Mouse (Mus musculus) embryonic stem cell, embryonic (primary cell): ENCODE data around the gene Pglyrp4.
"Not testable (repeated sequence)": the region's sequence is repeated elsewhere in the genome, so short reads cannot be mapped to it uniquely, and the experiment has no call there.

Experiments
- CTCF ChIA-PET, 4 experiments: fragments of 300-600 bp in 2 of 4; fragments of 350-600 bp in 2 of 4; sonication (Branson Sonifier 250); formaldehyde crosslinking; loops; one replicate each; lab custom pipeline; 2022; ENCODE audit warnings: inconsistent platforms in 2 of 4; lab: Charles Lee
- POLR2A ChIA-PET, 4 experiments: fragments of 300-600 bp in 2 of 4; fragments of 350-600 bp in 2 of 4; sonication (Branson Sonifier 250); formaldehyde crosslinking; loops; one replicate each; lab custom pipeline; 2022; ENCODE audit warnings: antibody characterized with exemption in 4 of 4, inconsistent platforms in 1 of 4; lab: Charles Lee

Gene Pglyrp4

DNA sequence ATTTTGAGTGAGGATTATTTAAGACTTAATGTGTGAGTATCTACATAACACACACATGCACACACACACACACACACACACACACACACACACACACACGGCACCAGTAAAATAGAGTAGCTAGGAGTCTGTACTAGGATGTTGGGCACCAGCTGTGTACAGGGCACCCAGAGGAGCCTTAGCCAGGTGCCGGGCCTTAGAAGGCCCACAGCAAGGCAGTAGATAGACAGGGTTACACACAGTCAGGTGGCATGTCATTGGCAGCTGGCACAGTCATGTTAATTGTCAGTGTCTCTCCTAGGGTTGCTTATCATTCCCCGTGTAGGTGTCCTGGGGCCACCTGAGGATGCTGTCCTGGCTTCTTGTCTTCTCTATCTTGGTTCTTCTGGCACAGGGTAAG, at the start of gene Pglyrp4:
TSS of gene Pglyrp4 (plus strand) at position 301 of the 400 bp plus-strand sequence.
- POLR2A ChIA-PET = no interaction called here
- CTCF ChIA-PET = no interaction called here

DNA sequence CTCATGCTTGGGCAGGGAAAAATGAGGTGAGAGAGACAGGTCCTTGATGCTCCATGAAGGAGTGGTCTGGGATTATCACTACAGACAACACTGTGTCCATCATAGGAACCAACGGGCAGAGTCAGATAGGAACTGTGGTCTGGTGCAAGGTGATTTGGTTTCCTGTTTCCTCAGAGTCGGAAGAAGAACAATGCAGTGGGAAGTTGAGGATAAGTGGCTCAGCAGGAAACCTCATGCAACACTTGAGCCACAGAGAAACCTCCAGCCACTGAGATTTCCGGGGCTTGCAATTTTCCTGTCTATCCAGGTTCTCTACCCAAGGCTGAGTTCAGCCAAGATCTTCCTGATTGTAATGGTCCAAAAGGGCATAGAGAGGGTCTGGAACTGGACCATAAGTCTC, 48.0 kb upstream of the Pglyrp4 start:
- POLR2A ChIA-PET = interaction anchor here in 1 of 4 experiments (0.7 kb wide), 1 partner anchor 30 kb away, joined by 5 read pairs; no protein-coding TSS in a partner anchor

DNA sequence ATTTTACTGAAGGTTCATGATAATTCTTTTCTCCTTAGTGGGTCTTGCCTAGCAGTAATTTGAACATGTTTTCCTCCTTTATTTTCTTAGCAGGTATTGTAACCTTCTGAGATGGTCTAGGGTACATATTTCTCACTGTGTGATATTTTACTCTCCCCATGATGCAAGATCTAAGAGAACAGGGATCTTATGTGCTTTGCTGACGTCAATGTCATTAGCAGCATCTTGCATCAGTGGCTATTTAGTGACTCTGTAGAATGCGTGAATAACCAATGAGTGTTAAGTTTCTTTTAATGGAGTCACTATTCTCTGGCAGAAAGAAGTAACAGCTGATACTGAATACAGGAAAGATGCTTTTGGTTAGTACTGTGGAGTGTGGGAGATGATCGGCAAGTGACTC, 42.8 kb upstream of the Pglyrp4 start:
- ChIA-PET CTCF (interaction anchor here in 1 of 4 experiments (1.2 kb wide), 1 partner anchor 45 kb away, joined by 3 read pairs; no protein-coding TSS in a partner anchor), POLR2A (no interaction called here)

More for the DNA sequence above, 48.0 kb upstream of the Pglyrp4 start:
- CTCF ChIA-PET = no interaction called here

DNA sequence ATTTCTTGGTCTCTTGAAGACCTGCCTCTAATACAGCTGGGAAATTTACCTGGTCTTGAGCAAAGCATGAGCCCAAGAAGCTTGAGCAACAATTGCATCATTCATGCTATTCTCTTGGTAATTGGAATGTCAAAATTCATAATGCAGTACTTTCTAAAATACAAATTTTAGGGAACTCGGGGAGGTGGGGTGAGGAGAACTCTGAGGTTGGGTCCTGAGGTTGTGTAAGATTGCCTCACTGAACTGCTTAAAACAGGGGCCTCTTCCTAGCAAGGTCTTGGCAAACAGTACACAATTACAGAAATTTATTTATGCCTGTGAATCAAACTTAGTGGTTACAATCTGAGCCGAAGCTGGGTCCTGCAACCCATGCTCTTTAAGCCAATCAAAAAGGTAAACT, 39.9 kb upstream of the Pglyrp4 start:
- POLR2A ChIA-PET = no interaction called here
- CTCF ChIA-PET = interaction anchor here in 1 of 4 experiments (2.1 kb wide), 1 partner anchor 23 kb away, joined by 10 read pairs; no protein-coding TSS in a partner anchor

DNA sequence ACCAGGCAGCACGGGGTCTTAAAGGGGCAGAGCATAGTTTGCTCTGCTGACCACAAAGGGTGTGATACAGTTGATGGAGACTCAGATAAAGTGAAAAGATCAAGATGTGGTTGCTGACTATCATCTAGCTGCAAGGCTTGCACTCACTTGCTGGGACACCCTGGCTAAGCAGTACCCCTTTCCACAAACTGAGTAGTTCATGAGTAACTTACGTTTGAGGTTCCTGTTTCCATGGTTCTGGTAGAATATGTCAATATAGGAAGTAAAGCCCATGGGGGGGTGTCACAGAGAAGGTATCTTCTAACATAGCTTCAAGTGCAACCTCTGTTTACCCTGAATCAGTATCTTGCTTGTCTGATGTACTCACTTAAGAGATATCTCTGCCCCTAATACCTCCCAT, 33.2 kb upstream of the Pglyrp4 start:
- POLR2A ChIA-PET = no interaction called here
- CTCF ChIA-PET = interaction anchor here in 2 of 4 experiments (0.6 to 0.7 kb wide), 2 partner anchors 17 to 71 kb away, joined by 3 read pairs; no protein-coding TSS in a partner anchor

DNA sequence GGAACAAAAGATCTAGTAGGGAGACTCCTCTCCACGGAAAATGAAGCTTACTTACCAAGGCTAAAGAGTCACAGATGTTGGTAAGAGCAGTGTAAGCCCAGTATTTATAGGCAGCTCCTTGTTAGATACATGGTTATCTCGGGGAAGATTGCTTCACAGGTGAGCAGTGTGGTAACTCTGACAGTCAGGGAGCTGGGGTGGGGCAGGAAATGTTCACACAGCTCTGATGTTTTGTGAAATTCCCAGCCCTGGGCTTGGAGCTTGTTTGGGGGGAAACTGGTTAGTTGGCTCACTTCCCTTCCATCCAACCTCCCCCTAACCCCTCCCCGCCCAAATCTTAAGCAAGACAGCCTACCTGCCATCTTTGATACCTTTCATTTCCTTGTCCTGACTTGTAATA, 31.1 kb upstream of the Pglyrp4 start, which contains the start of gene S100a9:
TSS of gene S100a9 (minus strand) at position 109 of the 400 bp plus-strand sequence.
- ChIA-PET POLR2A (no interaction called here), CTCF (interaction anchor here in 3 of 4 experiments (0.6 to 2.1 kb wide), 4 partner anchors 14 to 316 kb away, joined by 3 to 10 read pairs (median 8); no protein-coding TSS in a partner anchor)

DNA sequence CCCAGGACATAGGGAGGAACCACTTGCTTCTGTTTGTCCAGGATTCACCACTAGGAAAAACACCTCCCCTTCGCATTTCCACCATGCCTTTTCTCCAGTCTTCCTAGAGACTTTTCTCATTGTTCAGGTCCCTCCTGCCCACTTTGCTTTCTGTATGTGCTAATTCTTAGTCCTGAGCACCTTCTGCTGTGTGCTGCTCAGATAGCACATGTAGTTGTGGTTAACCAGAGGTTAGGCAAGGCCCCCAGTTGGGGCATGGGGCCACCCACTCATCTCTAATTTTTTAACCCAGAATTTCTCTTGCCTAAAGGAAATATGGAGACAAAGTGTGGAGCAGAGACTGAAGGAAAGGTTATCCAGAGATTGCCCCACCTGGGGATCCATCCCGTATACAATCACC, 24.5 kb upstream of the Pglyrp4 start:
- ChIA-PET POLR2A (no interaction called here), CTCF (no interaction called here)

DNA sequence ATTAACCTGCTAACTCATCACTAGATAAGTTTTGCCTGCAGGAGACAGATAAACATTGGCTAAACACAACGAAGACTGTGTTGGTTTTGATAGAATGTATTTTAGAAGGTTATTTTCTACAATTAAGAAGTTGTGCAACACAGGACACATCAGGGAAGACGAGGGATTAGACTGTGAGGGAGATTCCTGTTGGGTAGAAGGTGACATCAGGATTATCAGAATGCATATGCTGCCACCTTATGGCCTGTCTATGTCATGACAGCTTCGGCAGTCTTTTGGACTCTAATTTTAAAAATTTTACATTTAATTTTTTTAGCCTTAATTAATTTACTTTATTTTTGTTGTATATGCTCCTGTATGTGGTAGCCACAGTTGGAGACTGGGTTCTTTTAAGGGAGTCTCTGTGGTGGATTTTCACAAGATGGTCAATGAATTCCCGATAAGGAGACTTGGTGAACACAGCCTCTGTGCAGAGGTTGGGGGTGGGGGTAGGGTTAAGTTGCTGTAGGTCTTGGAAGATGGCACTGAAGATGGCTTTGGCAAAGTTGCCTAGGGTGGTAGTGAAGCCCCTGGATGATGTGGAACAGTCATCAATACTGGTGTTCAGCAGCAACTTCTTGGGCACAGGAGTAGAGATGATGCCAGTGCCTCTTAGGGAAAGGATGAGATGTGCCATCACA, 18.0 kb upstream of the Pglyrp4 start:
- CTCF ChIA-PET = interaction anchor here (0.6 to 4.2 kb wide), 21 partner anchors 21 to 332 kb away, joined by 3 to 52 read pairs (median 8); partner anchors contain the start of genes Snapin (in 2 of the 4) and S100a7a (in 1 of the 4)
- POLR2A ChIA-PET = interaction anchor here in 2 of 4 experiments (0.6 to 1.2 kb wide), 2 partner anchors 30 to 218 kb away, joined by 4 to 5 read pairs; partner anchors contain the start of gene Snapin (in 1 of the 2)

DNA sequence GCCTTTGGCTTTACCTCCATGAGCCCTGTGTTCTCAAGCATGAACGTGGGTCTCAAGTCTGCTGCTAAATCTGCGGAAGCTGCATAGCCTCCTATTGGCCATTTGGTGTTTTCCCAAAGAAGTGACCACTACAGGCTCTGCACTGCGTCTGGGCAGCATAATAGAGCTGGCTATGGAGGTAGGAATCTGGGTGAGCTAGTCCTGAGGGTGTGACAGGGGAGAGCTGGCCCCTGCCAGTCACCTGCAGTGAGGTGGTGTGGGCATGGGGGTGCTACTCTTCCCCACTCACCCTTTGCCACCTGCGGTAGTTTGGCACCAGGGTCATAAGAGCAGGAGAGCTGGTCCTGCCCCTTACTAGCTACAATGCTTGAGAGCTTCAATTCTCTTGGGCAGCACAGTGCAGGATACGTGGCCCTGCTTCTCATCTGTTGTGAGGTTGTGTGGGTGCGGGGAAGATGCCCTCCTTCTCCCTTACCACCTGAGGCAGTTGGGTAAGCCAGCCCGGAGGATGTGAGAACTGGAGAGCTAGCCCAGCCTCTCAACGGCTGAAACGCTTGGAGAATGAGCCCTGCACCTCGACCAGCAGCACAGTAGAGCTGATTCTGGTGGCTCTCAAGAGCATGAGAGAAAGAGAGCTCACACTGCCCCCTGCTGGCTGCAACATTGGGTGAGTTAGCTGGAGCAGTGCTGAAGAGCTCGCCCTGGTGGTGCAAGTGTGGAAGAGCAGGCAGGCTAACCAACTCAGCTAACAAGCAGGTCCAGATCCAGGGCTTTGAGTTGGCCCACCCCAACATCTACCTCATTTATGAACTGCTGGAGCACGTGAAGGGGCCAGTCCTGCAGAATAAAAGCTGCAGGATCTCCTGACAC, 16.9 kb upstream of the Pglyrp4 start:
- ChIA-PET CTCF (interaction anchor here (0.5 to 4.2 kb wide), 98 partner anchors 9 to 1332 kb away, joined by 3 to 52 read pairs (median 4); partner anchors contain the start of genes Snapin (in 4 of the 4), S100a9 (in 3 of the 4), S100a14 (in 2 of the 4) and S100a7a (in 2 of the 4)), POLR2A (interaction anchor here in 3 of 4 experiments (0.6 to 1.3 kb wide), 7 partner anchors 122 to 219 kb away, joined by 3 to 9 read pairs (median 3); partner anchors contain the start of gene Snapin (in 2 of the 3))

DNA sequence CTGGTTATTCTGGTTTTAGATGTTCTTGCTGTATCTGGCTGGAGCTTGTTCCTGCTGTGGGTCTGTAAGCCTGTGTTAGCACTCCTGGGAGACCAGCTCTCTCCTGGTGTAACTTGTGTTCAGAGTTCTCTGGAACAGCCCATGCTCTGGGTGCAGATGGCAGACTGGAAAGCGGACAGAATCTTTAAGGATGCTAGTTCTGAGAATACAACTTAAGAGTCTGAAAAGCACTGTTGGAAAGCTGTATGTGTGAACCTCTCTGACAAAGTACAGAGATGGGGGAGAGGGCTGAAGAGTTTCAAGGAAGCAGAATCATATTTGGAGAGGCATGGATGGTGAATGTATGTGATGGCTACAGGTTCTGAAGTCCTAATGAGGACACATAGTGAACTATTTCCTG, 23.0 kb downstream of the Pglyrp4 start:
- ChIA-PET POLR2A (no interaction called here), CTCF (no interaction called here)

DNA sequence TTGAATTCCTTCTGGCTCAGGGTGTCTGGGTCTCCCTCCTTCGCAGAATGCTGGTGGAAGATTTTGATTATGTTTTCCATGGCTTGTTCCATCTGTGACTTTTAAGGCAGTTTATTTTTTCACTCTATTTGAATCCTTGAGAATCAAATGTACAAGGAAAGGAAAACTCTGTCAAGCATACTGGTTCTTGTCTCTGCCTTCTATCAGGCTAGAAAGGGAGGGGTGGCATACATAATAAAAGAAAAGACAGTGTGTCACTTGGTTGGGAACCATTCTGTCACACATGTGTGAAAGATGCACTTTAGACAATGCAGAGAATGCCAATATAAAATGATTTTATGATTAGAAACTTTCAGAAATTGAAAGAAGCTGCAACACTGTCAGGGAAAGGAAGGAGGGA, 51.1 kb downstream of the Pglyrp4 start, which contains the start of gene Gm5849:
TSS of gene Gm5849 (minus strand) at position 101 of the 400 bp plus-strand sequence.
- CTCF ChIA-PET, POLR2A ChIA-PET: not testable (repeated sequence)
